Mouse (Mus musculus) testis, postnatal 14 days (tissue): Measurements from ENCODE around the gene Marc2.
A peak's percentile ranks its signal among the peaks of the same experiment; 100 is the strongest.

Experiments used
- DNase-seq: peaks from one replicate; pipeline ENCODE4 v3.0.0; 2021; ENCODE audit warnings: low spot score

Gene Marc2

GRCm38 (mm10) chr1:184853922-184854321, 7.7 kb upstream of the Marc2 start:
- no peak for DNase-seq

- peak; percentile 56 for DNase-seq
Measured at GRCm38 (mm10) chr1:184853339-184853738, 7.1 kb upstream of the Marc2 start.

GRCm38 (mm10) chr1:184851741-184852618, 5.7 kb upstream of the Marc2 start:
- peak; percentile 75 for DNase-seq

- DNase-seq, result no peak
Measured at GRCm38 (mm10) chr1:184851166-184851565, 4.9 kb upstream of the Marc2 start.

- DNase-seq, result no peak
Measured at GRCm38 (mm10) chr1:184846973-184847372, 722 bp upstream of the Marc2 start.

GRCm38 (mm10) chr1:184845111-184846071, 860 bp downstream of the Marc2 start:
- peak; percentile 85 for DNase-seq

GRCm38 (mm10) chr1:184844326-184845066, 1.8 kb downstream of the Marc2 start:
- no peak for DNase-seq

GRCm38 (mm10) chr1:184837649-184838048, 8.6 kb downstream of the Marc2 start:
- no peak for DNase-seq

- DNase-seq, result no peak
Measured at GRCm38 (mm10) chr1:184836350-184836749, 9.9 kb downstream of the Marc2 start.

GRCm38 (mm10) chr1:184833499-184833898, 12.8 kb downstream of the Marc2 start:
- DNase-seq, result no peak

GRCm38 (mm10) chr1:184832211-184832610, 14.0 kb downstream of the Marc2 start:
- DNase-seq, result peak; percentile 50

GRCm38 (mm10) chr1:184829897-184830296, 16.4 kb downstream of the Marc2 start:
- no peak for DNase-seq

- peak; percentile 70 for DNase-seq
Measured at GRCm38 (mm10) chr1:184827175-184827701, 19.0 kb downstream of the Marc2 start.

GRCm38 (mm10) chr1:184825093-184825492, 21.2 kb downstream of the Marc2 start:
- peak; percentile 35 for DNase-seq

GRCm38 (mm10) chr1:184824439-184824851, 21.8 kb downstream of the Marc2 start:
- DNase-seq, result peak; percentile 87

- peak; percentile 44 for DNase-seq
Measured at GRCm38 (mm10) chr1:184822678-184823077, 23.6 kb downstream of the Marc2 start.

GRCm38 (mm10) chr1:184817768-184818167, 28.5 kb downstream of the Marc2 start:
- DNase-seq, result no peak

GRCm38 (mm10) chr1:184811716-184812250, 34.5 kb downstream of the Marc2 start:
- DNase-seq, result no peak

GRCm38 (mm10) chr1:184810780-184811575, 35.3 kb downstream of the Marc2 start, which contains the start of gene Marc1:
Gene Marc1, minus strand, starts transcription at chr1:184811313.
- no peak for DNase-seq

- DNase-seq, result no peak
Measured at GRCm38 (mm10) chr1:184809578-184810001, 36.7 kb downstream of the Marc2 start.
